Mouse (Mus musculus) myocyte (in vitro differentiated cells): ENCODE data around the gene Hbb-y. TPM values are rescaled to one million over a fixed set of nuclear protein-coding genes. Genes with fewer than 3 reads are reported as not detected.

Experiments
- H3K27me3 ChIP-seq: one replicate; pipeline ENCODE4 v1.6.1; 2011; ENCODE audit not compliant: control insufficient read depth, insufficient read depth, insufficient read length
- H3K36me3 ChIP-seq: one replicate; pipeline ENCODE4 v1.6.1; 2011; ENCODE audit not compliant: control insufficient read depth, insufficient read depth
- H3K4me2 ChIP-seq: one replicate; pipeline ENCODE4 v1.6.1; 2011; ENCODE audit warnings: low read depth, control low read depth
- H3K4me3 ChIP-seq: one replicate; pipeline ENCODE4 v1.5.1; 2011; ENCODE audit warnings: mild to moderate bottlenecking, control low read depth, moderate library complexity
- H3K79me2 ChIP-seq: one replicate; pipeline ENCODE4 v1.6.1; 2011; ENCODE audit not compliant: control insufficient read depth, insufficient read depth
- H3ac ChIP-seq: one replicate; pipeline ENCODE4 v1.6.1; 2011; ENCODE audit not compliant: control insufficient read depth, insufficient read length
- CEBPB ChIP-seq: IDR thresholded peaks from 2 replicates; pipeline ENCODE4 v1.6.1; 2011; ENCODE audit warnings: mild to moderate bottlenecking, moderate library complexity; ENCODE audit not compliant: poor library complexity, insufficient read depth, severe bottlenecking
- E2F4 ChIP-seq: IDR thresholded peaks from one replicate; pipeline ENCODE4 v1.6.1; 2011; ENCODE audit warnings: mild to moderate bottlenecking, control low read depth, moderate library complexity; ENCODE audit not compliant: insufficient read depth
- MAX ChIP-seq: IDR thresholded peaks from one replicate; pipeline ENCODE4 v1.6.1; 2011; ENCODE audit warnings: low read depth, mild to moderate bottlenecking, control low read depth
- MYOD1 ChIP-seq, 3 experiments: IDR thresholded peaks; one replicate each; pipeline ENCODE4 v1.6.1; 2011; ENCODE audit warnings: control low read depth in 2 of 3, low read depth in 2 of 3, mild to moderate bottlenecking in 2 of 3, moderate library complexity in 1 of 3; ENCODE audit not compliant: insufficient read length in 2 of 3, control insufficient read depth in 1 of 3
- MYOG ChIP-seq, 3 experiments: IDR thresholded peaks; one replicate each; pipeline ENCODE4 v1.6.1; 2011; ENCODE audit warnings: control low read depth in 2 of 3, low read depth in 2 of 3, mild to moderate bottlenecking in 2 of 3; ENCODE audit not compliant: insufficient read length in 2 of 3, control insufficient read depth in 1 of 3, insufficient read depth in 1 of 3
- POLR2A ChIP-seq: IDR thresholded peaks from one replicate; pipeline ENCODE4 v1.6.1; 2011; ENCODE audit warnings: low read depth, mild to moderate bottlenecking, control low read depth, moderate library complexity; ENCODE audit not compliant: insufficient read length
- POLR2AphosphoS2 ChIP-seq: IDR thresholded peaks from one replicate; pipeline ENCODE4 v1.6.1; 2011; ENCODE audit warnings: low read depth, control low read depth; ENCODE audit not compliant: insufficient read length
- REST ChIP-seq: IDR thresholded peaks from one replicate; pipeline ENCODE4 v1.6.1; 2011; ENCODE audit warnings: mild to moderate bottlenecking, control low read depth, moderate library complexity; ENCODE audit not compliant: insufficient read depth, insufficient read length
- SRF ChIP-seq: IDR thresholded peaks from one replicate; pipeline ENCODE4 v1.6.1; 2011; ENCODE audit warnings: low read depth; ENCODE audit not compliant: control insufficient read depth, insufficient read length
- TCF12 ChIP-seq: IDR thresholded peaks from one replicate; pipeline ENCODE4 v1.6.1; 2011; ENCODE audit warnings: mild to moderate bottlenecking, control low read depth; ENCODE audit not compliant: poor library complexity, insufficient read depth, severe bottlenecking
- TCF3 ChIP-seq: IDR thresholded peaks from one replicate; pipeline ENCODE4 v1.6.1; 2011; ENCODE audit warnings: low read depth, control low read depth; ENCODE audit not compliant: insufficient read length
- USF1 ChIP-seq: IDR thresholded peaks from one replicate; pipeline ENCODE4 v1.6.1; 2011; ENCODE audit warnings: low read depth, mild to moderate bottlenecking, control low read depth, moderate library complexity
- polyA plus RNA-seq: library from polyadenylated mRNA; unstranded; fragments of >200 nt; fragmentation: generic; extraction: Trizol; gene quantifications from one replicate; pipeline ENCODE4 v1.2.1, GENCODE M21; 2012; ENCODE audit warnings: missing spikeins

Hbb-y gene
- polyA plus RNA-seq, 1 experiment: not detected

DNA sequence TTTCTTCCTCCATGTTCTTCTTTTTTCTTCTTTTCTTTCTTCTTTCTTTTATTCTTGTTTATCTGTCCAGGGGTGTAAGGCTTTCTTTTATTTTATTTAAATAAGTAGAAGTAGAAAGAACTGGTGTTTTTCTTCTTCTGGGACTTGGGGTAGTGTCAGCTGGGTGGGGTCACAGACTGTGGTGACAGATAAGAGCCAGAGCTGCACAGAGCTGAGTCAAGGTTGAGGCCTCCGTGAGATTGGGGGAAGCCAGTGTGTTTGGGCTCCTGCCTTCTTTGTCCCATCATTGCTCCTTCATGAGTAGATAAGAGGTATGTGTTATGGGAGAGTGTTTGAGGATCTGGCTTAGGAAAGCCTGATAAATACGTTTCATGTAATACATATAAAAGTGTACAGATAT is 6.1 kb upstream of the Hbb-y start:
- TF ChIP-seq TCF3: no peak
- TF ChIP-seq MYOD1 (IDR thresholded peaks at IDR 0.05; ENCODE audit: control insufficient read depth in 1 of 3, insufficient read length in 2 of 3, low read depth in 2 of 3): no peak
- no peak for TF ChIP-seq POLR2A
- TF ChIP-seq MYOG (IDR thresholded peaks at IDR 0.05; ENCODE audit: control insufficient read depth in 1 of 3, insufficient read depth in 1 of 3, insufficient read length in 2 of 3, low read depth in 2 of 3): no peak
- no peak for TF ChIP-seq MAX
- no peak for TF ChIP-seq POLR2AphosphoS2
- TF ChIP-seq E2F4: no peak
- TF ChIP-seq REST: no peak
- no peak for TF ChIP-seq CEBPB
- TF ChIP-seq USF1: no peak
- TF ChIP-seq TCF12: no peak
- no peak for TF ChIP-seq SRF
- no peaks in the 10 kb centered on the region for H3K36me3 ChIP-seq
- no peak overlapping the region for H3K4me2 ChIP-seq
- H3K27me3 ChIP-seq: no peaks in the 10 kb centered on the region
- H3ac ChIP-seq: no peak overlapping the region
- no peak overlapping the region for H3K4me3 ChIP-seq
- no peaks in the 10 kb centered on the region for H3K79me2 ChIP-seq

DNA sequence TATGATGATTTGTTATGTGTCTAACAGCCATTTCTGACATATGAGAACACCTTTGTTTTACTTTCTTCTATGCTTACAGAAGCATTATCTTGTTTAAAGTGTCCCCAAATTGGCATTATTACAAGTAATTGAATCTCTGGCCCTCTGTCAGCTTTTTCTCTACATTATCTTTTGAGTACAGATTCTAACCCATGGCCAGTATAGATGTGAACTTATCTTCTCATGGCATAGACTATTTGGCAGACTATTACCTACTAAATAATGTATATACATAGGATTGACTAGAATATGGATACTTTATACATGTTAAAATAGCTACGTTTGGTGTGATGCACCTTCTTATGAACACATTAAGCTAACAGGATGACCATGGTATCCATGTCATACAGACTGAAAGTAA is 1.7 kb upstream of the Hbb-y start:
- H3ac ChIP-seq: no peak overlapping the region
- no peaks in the 10 kb centered on the region for H3K36me3 ChIP-seq
- H3K4me2 ChIP-seq: no peak overlapping the region
- H3K4me3 ChIP-seq: no peak overlapping the region
- TF ChIP-seq REST (no peak), SRF (no peak), MAX (no peak), MYOG (IDR thresholded peaks at IDR 0.05; ENCODE audit: control insufficient read depth in 1 of 3, insufficient read depth in 1 of 3, insufficient read length in 2 of 3, low read depth in 2 of 3) (no peak), MYOD1 (IDR thresholded peaks at IDR 0.05; ENCODE audit: control insufficient read depth in 1 of 3, insufficient read length in 2 of 3, low read depth in 2 of 3) (no peak), TCF12 (no peak), TCF3 (no peak), E2F4 (no peak), POLR2A (no peak), POLR2AphosphoS2 (no peak), CEBPB (no peak), USF1 (no peak)
- no peaks in the 10 kb centered on the region for H3K79me2 ChIP-seq
- H3K27me3 ChIP-seq: no peaks in the 10 kb centered on the region

DNA sequence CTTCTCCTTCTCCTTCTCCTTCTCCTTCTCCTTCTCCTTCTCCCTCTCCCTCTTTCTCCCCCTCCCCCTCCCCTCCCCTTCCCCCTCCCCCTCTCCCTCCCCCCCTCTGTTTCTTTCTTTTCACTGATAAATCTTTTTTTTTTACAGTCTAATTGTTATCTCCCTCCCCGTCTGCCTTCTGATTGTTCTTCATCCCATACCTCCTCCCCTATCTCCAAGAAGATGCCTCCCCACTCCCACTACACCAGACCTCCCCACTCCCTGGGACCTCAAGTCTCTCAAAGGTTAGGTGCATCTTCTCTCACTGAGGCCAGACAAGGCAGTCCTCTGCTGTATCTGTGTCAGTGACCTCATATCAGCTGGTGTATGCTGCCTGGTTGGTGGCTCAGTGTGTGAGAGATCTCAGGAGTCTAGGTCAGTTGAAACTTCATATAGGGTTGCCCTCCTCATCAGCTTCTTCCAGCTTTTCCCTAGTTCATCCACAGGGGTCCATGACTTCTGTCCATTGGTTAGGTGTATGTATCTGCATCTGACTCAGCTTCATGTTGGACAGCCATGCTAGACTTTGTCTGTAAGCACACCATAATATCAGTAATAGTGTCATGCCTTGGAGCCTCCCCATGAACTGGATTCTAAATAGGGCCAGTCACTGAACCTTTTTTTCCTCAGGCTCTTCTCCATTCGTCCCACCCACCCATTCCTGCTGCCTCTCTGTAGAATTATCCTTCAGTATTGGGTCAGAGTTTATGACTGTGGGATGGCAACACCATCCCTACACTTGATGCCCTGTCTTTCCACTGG is 8.3 kb downstream of the Hbb-y start:
- no peaks in the 10 kb centered on the region for H3K36me3 ChIP-seq
- H3ac ChIP-seq: no peak overlapping the region
- H3K4me3 ChIP-seq: no peak overlapping the region
- H3K79me2 ChIP-seq: no peaks in the 10 kb centered on the region
- H3K27me3 ChIP-seq: no peaks in the 10 kb centered on the region
- no peak for TF ChIP-seq MAX
- no peak for TF ChIP-seq REST
- no peak for TF ChIP-seq USF1
- no peak for TF ChIP-seq TCF12
- no peak for TF ChIP-seq TCF3
- TF ChIP-seq CEBPB: no peak
- no peak overlapping the region for H3K4me2 ChIP-seq

DNA sequence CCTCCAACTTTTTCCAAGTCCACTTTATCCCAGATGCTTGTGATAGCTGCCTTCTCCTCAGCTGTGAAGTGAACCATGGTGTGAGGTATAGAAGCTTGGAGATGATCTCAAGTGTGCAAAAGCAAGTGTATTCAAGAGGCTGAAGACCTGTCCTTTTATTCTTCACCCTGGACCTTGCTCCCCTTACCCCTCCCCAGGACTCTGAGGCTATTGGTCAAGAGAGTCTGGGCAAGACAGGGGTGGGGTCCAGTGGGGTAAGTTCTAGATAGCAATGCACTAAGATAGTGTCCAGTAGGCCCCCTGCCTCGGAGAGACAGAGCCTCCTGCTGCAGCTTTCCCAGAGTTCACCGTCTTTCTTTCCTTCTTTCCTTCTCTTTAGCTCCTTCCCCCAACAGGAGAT is 10.0 kb downstream of the Hbb-y start, which contains the start of gene Hbb-bh1:
TSS of gene Hbb-bh1 (minus strand) at position 131 of the 400 bp plus-strand sequence.
- no peak for TF ChIP-seq POLR2A
- no peak for TF ChIP-seq E2F4
- TF ChIP-seq CEBPB: no peak
- no peak for TF ChIP-seq POLR2AphosphoS2
- TF ChIP-seq TCF3: no peak
- Histone ChIP-seq H3K27me3 (no peaks in the 10 kb centered on the region), H3K79me2 (no peaks in the 10 kb centered on the region), H3K4me3 (no peak within 1 kb of the TSS), H3K36me3 (no peaks in the 10 kb centered on the region), H3ac (no peak within 1 kb of the TSS), H3K4me2 (no peak within 1 kb of the TSS)

DNA sequence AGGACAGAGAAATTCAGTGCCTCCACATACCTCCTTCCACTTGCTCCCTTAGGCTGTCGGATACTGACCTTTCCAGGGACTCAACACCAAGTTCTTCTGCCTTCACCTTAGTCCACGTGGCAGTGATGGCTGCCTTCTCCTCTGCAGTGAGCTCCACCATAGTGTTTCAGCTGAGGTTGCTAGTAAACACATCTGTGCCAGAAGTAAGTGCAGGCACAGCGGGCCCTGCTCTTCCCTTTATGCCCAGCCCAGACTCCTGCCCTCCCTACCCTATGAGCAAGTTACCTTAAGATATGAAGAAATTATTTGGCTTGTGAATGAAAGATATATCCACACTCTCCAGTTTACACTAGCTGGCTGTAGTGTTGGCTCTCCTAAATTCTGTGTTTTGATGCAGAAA is 12.7 kb downstream of the Hbb-y start, which contains the start of gene Hbb-bh2:
TSS of gene Hbb-bh2 (minus strand) at position 253 of the 400 bp plus-strand sequence.
- Histone ChIP-seq H3K4me2 (no peak within 1 kb of the TSS), H3K79me2 (no peaks in the 10 kb centered on the region), H3ac (no peak within 1 kb of the TSS), H3K4me3 (no peak within 1 kb of the TSS), H3K36me3 (no peaks in the 10 kb centered on the region), H3K27me3 (no peaks in the 10 kb centered on the region)
- TF ChIP-seq CEBPB (no peak), POLR2AphosphoS2 (no peak), MYOD1 (IDR thresholded peaks at IDR 0.05; ENCODE audit: control insufficient read depth in 1 of 3, insufficient read length in 2 of 3, low read depth in 2 of 3) (no peak), REST (no peak), MYOG (IDR thresholded peaks at IDR 0.05; ENCODE audit: control insufficient read depth in 1 of 3, insufficient read depth in 1 of 3, insufficient read length in 2 of 3, low read depth in 2 of 3) (no peak)
